Mouse (Mus musculus) hindbrain, embryonic 12.5 days (tissue): ENCODE data around the gene Rrp7a. TPM values are rescaled to one million over a fixed set of nuclear protein-coding genes. Genes with fewer than 3 reads are reported as not detected.
"Not testable (repeated sequence)": the region's sequence is repeated elsewhere in the genome, so short reads cannot be mapped to it uniquely, and the experiment has no call there.

Source experiments
- ATAC-seq: fragments of 200-750 bp; cut with Nextera tagmentation; 2 replicates; pipeline ENCODE4 v1.8.0; 2017; ENCODE audit warnings: moderate TSS enrichment; ENCODE audit not compliant: low FRiP score
- H3K27ac ChIP-seq: fragments of 300-500 bp; sonication (generic); 2 replicates; pipeline ENCODE4 v1.5.1; 2016; ENCODE audit warnings: mild to moderate bottlenecking
- H3K27me3 ChIP-seq: fragments of 300-500 bp; sonication (generic); 2 replicates; pipeline ENCODE4 v1.6.1; 2016; ENCODE audit warnings: mild to moderate bottlenecking
- H3K36me3 ChIP-seq: fragments of 300-500 bp; sonication (generic); 2 replicates; pipeline ENCODE4 v1.6.1; 2016; ENCODE audit warnings: mild to moderate bottlenecking
- H3K4me1 ChIP-seq: fragments of 300-500 bp; sonication (generic); 2 replicates; pipeline ENCODE4 v1.6.1; 2016
- H3K4me2 ChIP-seq: fragments of 300-500 bp; sonication (generic); replicated peaks from 2 replicates; pipeline ENCODE4 v1.6.1; 2016; ENCODE audit warnings: mild to moderate bottlenecking
- H3K4me3 ChIP-seq: fragments of 300-500 bp; sonication (generic); 2 replicates; pipeline ENCODE4 v1.5.1; 2016; ENCODE audit warnings: mild to moderate bottlenecking
- H3K9ac ChIP-seq: fragments of 300-500 bp; sonication (generic); 2 replicates; pipeline ENCODE4 v1.6.1; 2016; ENCODE audit warnings: mild to moderate bottlenecking, moderate library complexity
- H3K9me3 ChIP-seq: fragments of 300-500 bp; sonication (generic); replicated peaks from 2 replicates; pipeline ENCODE4 v1.6.1; 2016; ENCODE audit warnings: mild to moderate bottlenecking
- WGBS: fragments of 180-500 bp; shearing (Covaris S2); methylation state at CpG from one replicate; pipeline ENCODE4 v1.1.7; 2016; 5-methylcytosine and 5-hydroxymethylcytosine counted together
- polyA plus RNA-seq: library from polyadenylated mRNA; unstranded; fragments of >200 nt; fragmentation: Nextera tagmentation; extraction: Ambion mirVana; gene quantifications from 2 replicates; pipeline ENCODE4 v1.2.1, GENCODE M21; 2016

Gene Rrp7a
- polyA plus RNA-seq, 1 experiment from 2014 or later = 74.1 TPM

DNA sequence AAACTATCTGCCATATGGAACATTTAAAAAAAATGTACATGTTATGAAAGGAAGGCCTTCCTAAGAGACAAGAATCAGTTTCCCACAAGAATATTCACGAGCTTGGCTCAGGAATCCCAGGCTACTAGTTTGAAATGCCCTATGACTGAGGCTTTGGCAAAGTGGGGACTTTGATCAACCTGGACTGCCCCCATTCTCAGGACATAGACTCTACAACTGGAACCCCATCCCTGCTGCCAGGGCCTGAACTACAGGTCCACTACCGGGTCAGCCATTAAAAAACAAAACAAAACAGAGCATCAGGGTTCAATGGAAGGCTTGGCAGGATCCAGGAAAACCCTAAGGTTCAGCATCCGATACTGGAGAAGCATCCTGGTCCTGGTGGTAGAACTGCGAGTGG is 28.1 kb upstream of the Rrp7a start:
- no peak overlapping the region for H3K9ac ChIP-seq
- peaks cover 29% of the 10 kb centered on the region for H3K36me3 ChIP-seq
- WGBS = 90% methylated on average over 4 of the region's 4 CpGs
- no peak overlapping the region for H3K4me3 ChIP-seq
- H3K27ac ChIP-seq = no peak overlapping the region
- H3K4me1 ChIP-seq = peaks cover 15% of the 10 kb centered on the region
- no peaks in the 10 kb centered on the region for H3K9me3 ChIP-seq
- H3K27me3 ChIP-seq = no peaks in the 10 kb centered on the region
- ATAC-seq = no peak
- H3K4me2 ChIP-seq = no peak overlapping the region

- Histone ChIP-seq H3K4me3 (peak overlapping the region; percentile 76), H3K4me2 (peak overlapping the region; percentile 84), H3K27ac (peak overlapping the region; percentile 98), H3K4me1 (peaks cover 15% of the 10 kb centered on the region), H3K9ac (peak overlapping the region; percentile 95; the same call in 1 of the 2 replicates), H3K36me3 (peaks cover 33% of the 10 kb centered on the region), H3K27me3 (no peaks in the 10 kb centered on the region), H3K9me3 (no peaks in the 10 kb centered on the region)
- no peak for ATAC-seq
- WGBS = 37% methylated on average over 3 of the region's 3 CpGs
Measured at GRCm38 (mm10) chr15:83150073-83150442, 27.5 kb upstream of the Rrp7a start.

GRCm38 (mm10) chr15:83149196-83150072 is 26.8 kb upstream of the Rrp7a start, which contains the start of gene Poldip3:
Poldip3 (minus strand) TSS chr15:83149384.
- Histone ChIP-seq H3K4me3 (peak within 1 kb of the TSS; percentile 76), H3K4me1 (peaks cover 15% of the 10 kb centered on the region), H3K4me2 (peak within 1 kb of the TSS; percentile 84), H3K27ac (peak within 1 kb of the TSS; percentile 98), H3K9me3 (no peaks in the 10 kb centered on the region), H3K36me3 (peaks cover 31% of the 10 kb centered on the region), H3K9ac (peak within 1 kb of the TSS; percentile 95), H3K27me3 (no peaks in the 10 kb centered on the region)
- ATAC-seq = peak; percentile 93
- under 1% methylated on average over 56 of the region's 56 CpGs for WGBS

DNA sequence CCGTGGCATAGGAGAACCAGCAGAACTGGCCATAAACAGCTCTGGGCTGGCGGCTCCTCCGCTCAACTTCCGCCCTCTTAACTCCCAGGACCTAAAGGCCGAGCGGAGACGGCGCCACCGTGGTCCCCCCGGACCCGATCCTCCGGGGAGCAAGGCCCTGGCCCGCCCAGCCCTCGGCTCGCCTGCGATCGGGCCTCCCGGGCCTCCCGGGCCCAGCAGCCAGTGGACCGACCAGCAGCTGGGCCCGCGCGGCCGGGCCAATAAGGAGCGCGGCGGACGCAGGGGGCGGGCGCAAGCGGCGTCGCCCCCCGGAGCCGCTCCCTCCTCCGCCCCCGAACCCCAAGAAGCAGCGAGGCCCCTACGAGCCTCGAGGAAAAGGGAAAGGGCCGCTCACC is 26.2 kb upstream of the Rrp7a start:
- no peaks in the 10 kb centered on the region for H3K9me3 ChIP-seq
- under 1% methylated on average over 28 of the region's 41 CpGs for WGBS
- peaks cover 29% of the 10 kb centered on the region for H3K36me3 ChIP-seq
- H3K4me1 ChIP-seq = peaks cover 19% of the 10 kb centered on the region
- peak overlapping the region; percentile 95 for H3K9ac ChIP-seq
- no peaks in the 10 kb centered on the region for H3K27me3 ChIP-seq
- H3K4me3 ChIP-seq = peak overlapping the region; percentile 76
- H3K4me2 ChIP-seq = peak overlapping the region; percentile 84
- peak; percentile 85 for ATAC-seq
- H3K27ac ChIP-seq = peak overlapping the region; percentile 98

GRCm38 (mm10) chr15:83148395-83148794 is 25.8 kb upstream of the Rrp7a start:
- Histone ChIP-seq H3K27me3 (no peaks in the 10 kb centered on the region), H3K4me2 (peak overlapping the region; percentile 84), H3K27ac (peak overlapping the region; percentile 98), H3K9me3 (no peaks in the 10 kb centered on the region), H3K9ac (peak overlapping the region; percentile 95), H3K36me3 (peaks cover 25% of the 10 kb centered on the region), H3K4me1 (peaks cover 22% of the 10 kb centered on the region), H3K4me3 (peak overlapping the region; percentile 76)
- 3% methylated on average over 21 of the region's 21 CpGs for WGBS
- ATAC-seq = no peak

DNA sequence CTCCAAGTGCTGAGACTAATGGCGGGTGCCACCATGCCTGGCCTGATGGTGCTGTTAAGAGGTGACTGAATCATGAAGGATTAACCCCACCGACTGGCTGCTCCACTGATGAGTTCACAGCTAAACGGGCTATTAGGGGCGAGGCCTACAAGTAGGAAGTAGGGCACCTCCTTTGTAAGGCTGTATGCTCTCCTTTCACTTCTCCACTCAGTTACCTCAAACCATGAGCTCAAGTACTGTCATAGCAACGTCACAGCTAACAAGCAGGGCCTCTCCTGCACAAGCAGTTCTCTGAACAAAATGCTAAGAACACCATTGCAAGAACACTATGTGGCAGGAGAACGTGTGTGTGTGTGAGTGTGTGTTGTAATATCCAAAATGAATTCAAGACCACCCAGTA is 22.9 kb upstream of the Rrp7a start:
- WGBS = 93% methylated on average over 6 of the region's 6 CpGs
- H3K9me3 ChIP-seq = no peaks in the 10 kb centered on the region
- H3K9ac ChIP-seq = no peak overlapping the region
- peaks cover 24% of the 10 kb centered on the region for H3K36me3 ChIP-seq
- H3K4me1 ChIP-seq = peaks cover 32% of the 10 kb centered on the region
- H3K27me3 ChIP-seq = no peaks in the 10 kb centered on the region
- H3K4me3 ChIP-seq = no peak overlapping the region
- H3K27ac ChIP-seq = no peak overlapping the region
- ATAC-seq = no peak
- no peak overlapping the region for H3K4me2 ChIP-seq

GRCm38 (mm10) chr15:83142861-83143260 is 20.3 kb upstream of the Rrp7a start:
- 34% methylated on average over 5 of the region's 5 CpGs for WGBS
- Histone ChIP-seq H3K27ac (peak overlapping the region; percentile 24; the same call in 1 of the 2 replicates), H3K36me3 (peaks cover 30% of the 10 kb centered on the region), H3K4me2 (no peak overlapping the region), H3K9ac (0 out of 2 replicates have a peak overlapping the region, but pooled peaks have one; percentile 13), H3K27me3 (no peaks in the 10 kb centered on the region), H3K4me3 (no peak overlapping the region), H3K4me1 (peaks cover 23% of the 10 kb centered on the region), H3K9me3 (no peaks in the 10 kb centered on the region)
- no peak for ATAC-seq

DNA sequence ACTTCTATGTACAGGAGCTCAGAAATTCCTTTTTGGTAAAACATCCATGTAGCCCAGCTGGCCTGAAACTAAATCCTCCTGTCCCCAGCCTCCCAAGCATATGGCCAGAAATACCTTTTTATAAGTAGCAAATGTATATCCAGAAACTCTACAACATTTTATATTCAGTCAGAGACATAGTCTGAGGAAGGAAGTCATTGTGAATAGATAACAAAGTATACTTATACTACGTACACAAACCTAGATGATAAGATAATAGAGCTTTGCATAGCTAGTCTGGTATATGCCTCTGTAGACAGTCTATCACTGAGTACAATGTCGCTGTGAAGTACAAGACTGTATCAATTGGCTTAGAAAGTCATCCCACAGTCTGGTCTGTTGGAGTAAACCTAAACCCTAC is 13.1 kb upstream of the Rrp7a start:
- peaks cover 76% of the 10 kb centered on the region for H3K36me3 ChIP-seq
- H3K4me1 ChIP-seq = no peaks in the 10 kb centered on the region
- ATAC-seq = no peak

DNA sequence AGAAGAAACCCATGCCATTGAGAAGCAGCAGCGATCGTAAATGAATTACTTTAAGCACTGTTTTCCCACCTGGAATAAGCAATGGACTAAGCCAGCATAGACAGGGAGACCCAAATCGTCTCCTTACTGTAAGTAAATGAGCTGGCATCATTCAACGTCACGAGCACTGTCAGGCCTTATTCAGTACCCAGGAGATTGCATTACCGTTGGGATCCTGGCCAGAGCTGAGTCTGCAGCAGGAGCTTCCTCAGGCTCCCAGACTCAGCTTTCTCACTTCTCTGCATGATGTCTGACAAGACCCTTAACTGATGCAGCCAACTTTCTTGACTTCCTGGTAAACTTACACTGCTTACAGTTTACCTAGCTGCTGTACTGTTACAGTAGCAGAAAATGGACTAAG is 12.1 kb upstream of the Rrp7a start:
- no peak for ATAC-seq
- Histone ChIP-seq H3K4me3 (no peak overlapping the region), H3K27ac (no peak overlapping the region), H3K4me1 (no peaks in the 10 kb centered on the region), H3K9ac (no peak overlapping the region), H3K4me2 (no peak overlapping the region), H3K36me3 (peaks cover 84% of the 10 kb centered on the region), H3K9me3 (no peaks in the 10 kb centered on the region), H3K27me3 (no peaks in the 10 kb centered on the region)
- 93% methylated on average over 6 of the region's 6 CpGs for WGBS

More for the DNA sequence above, 13.1 kb upstream of the Rrp7a start:
- Histone ChIP-seq H3K27ac (no peak overlapping the region), H3K9ac (no peak overlapping the region), H3K9me3 (no peaks in the 10 kb centered on the region), H3K4me3 (no peak overlapping the region), H3K27me3 (no peaks in the 10 kb centered on the region), H3K4me2 (no peak overlapping the region)
- WGBS = 95% methylated on average over 2 of the region's 2 CpGs

DNA sequence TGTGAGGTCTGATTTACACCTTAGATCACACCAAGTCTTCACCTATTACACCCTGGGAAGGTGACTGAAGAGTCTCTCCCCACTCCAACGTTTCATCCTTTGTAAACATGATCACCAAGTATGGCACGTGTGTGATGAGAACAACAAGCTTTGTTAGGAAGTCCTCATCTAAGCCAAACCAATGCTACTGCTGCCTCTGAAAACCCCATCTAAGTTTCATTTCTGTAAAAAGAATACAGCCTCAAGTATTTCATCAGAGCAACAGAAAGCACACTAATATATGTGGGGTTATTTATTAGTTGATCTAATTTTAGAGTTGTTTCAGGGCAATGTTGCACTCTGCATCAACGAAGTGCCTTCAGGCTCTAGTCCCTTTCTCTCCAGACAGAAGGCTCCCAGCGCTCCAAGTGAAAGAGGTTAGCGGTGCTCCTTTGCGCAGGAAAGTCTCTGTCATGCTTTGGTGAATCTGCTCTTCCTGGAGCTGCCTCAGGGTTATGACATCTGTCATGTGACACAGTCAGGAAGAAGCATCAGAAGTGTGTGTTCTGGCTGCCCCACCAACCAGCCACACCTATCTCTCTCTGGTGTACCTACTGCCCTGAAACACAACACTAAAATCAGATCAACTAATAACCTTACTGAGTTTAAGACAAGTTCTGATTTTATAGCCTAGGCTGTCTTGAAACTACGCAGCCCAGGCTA is 7.1 kb upstream of the Rrp7a start:
- WGBS = 93% methylated on average over 7 of the region's 7 CpGs

DNA sequence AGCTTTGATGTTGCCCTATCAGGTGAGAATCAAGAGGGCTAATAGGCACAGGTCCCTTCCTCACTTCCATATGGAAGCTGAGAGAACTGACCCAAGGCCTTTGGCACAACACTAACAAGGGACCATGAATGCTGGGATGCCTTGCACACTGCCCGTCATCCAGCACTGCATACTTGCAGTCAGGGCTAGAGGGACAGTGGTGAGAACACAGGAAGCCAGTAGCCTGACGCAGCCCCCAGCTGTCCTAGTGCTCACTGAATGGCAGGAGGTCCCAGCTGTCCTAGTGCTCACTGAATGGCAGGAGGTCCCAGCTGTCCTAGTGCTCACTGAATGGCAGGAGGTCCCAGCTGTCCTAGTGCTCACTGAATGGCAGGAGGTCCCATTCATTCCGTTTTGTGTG is 4.4 kb upstream of the Rrp7a start:
- not testable (repeated sequence) for H3K4me1 ChIP-seq, H3K27me3 ChIP-seq, H3K9me3 ChIP-seq, H3K9ac ChIP-seq, H3K4me3 ChIP-seq, H3K4me2 ChIP-seq
- Histone ChIP-seq H3K27ac (peak overlapping the region; percentile 40; the same call in 1 of the 2 replicates), H3K36me3 (peaks cover 65% of the 10 kb centered on the region)
- 62% methylated on average over 3 of the region's 3 CpGs for WGBS
- 0 out of 2 replicates have a peak, but pooled peaks have one; percentile 17 for ATAC-seq

More for the DNA sequence above, 7.1 kb upstream of the Rrp7a start:
- no peak for ATAC-seq
- no peak overlapping the region for H3K4me3 ChIP-seq
- H3K4me2 ChIP-seq = no peak overlapping the region
- no peaks in the 10 kb centered on the region for H3K9me3 ChIP-seq
- H3K36me3 ChIP-seq = peaks cover 91% of the 10 kb centered on the region
- 0 out of 2 replicates have a peak, but pooled peaks cover 3% of the 10 kb centered on the region for H3K4me1 ChIP-seq
- no peak overlapping the region for H3K9ac ChIP-seq
- H3K27ac ChIP-seq = no peak overlapping the region
- H3K27me3 ChIP-seq = no peaks in the 10 kb centered on the region

GRCm38 (mm10) chr15:83126582-83126981 is 4.0 kb upstream of the Rrp7a start:
- Histone ChIP-seq H3K4me1 (peaks cover 5% of the 10 kb centered on the region), H3K9me3 (no peaks in the 10 kb centered on the region), H3K9ac (no peak overlapping the region), H3K27me3 (no peaks in the 10 kb centered on the region), H3K4me3 (no peak overlapping the region), H3K36me3 (peaks cover 60% of the 10 kb centered on the region), H3K27ac (peak overlapping the region; percentile 40; the same call in 1 of the 2 replicates), H3K4me2 (no peak overlapping the region)
- 85% methylated on average over 9 of the region's 9 CpGs for WGBS
- no peak for ATAC-seq
